Mouse (Mus musculus): ENCODE results near the gene Sox12. TPM values are rescaled to one million over a fixed set of nuclear protein-coding genes. Genes with fewer than 3 reads are reported as not detected.

Gene Sox12
- polyA plus RNA-seq, 1 experiment from 2014 or later = 16.8 TPM

DNA sequence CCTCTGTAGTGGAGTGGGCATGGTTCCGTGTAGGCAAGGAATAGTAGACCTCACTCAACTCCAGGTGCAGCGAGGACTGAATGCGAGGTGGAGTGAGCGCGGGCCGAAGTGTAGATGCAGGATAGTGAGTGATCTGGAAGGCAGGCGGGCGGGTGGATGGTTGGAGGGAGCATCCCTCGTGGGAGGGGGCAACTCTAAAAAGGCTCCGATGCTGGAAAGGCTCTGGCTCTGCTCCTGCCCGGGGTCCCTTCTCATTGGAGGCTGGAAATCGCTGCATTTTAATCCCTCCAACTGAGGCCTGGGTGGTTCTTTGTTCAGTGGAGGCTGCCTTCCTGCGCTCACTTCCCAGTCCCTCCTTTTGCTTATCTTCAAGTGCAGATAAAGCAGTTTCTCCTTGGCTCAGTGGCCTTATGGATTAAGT is 1.3 kb upstream of the Sox12 start:
- peaks cover 10% of the 10 kb centered on the region for H3K36me3 ChIP-seq
- H3K9ac ChIP-seq (replicated peaks) = peak overlapping the region; percentile 62
- H3K27ac ChIP-seq = peak overlapping the region; percentile 99
- no peaks in the 10 kb centered on the region for H3K9me3 ChIP-seq
- H3K4me3 ChIP-seq (replicated peaks) = peak overlapping the region; percentile 96
- peak overlapping the region; percentile 96 for H3K4me2 ChIP-seq
- no peaks in the 10 kb centered on the region for H3K27me3 ChIP-seq
- H3K4me1 ChIP-seq (replicated peaks) = peaks cover 27% of the 10 kb centered on the region
- WGBS = 1% methylated on average over 13 of the region's 13 CpGs
- no peak for ATAC-seq (ENCODE audit: insufficient number of reproducible peaks, insufficient read depth, low FRiP score, low TSS enrichment, low read depth)

DNA sequence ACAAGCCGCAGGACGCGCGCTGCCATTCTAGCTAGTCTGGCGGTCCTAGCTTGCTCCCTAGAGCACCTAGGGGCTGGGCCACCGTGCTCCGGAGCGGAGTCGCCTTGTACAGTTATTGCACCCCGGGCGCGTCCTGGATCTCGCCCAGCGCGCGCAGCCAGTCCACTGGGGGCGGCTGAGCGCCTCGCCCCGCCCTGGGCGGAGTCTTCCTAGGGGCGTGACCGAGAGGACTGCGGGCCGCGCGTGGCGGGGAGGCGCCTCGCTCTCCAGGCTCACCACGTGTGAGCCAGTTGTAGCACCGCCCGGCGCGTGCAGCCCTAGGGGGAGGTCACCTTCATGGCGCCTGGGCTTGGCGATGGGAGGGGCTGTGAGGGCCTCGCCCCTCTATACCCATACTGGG is 828 bp upstream of the Sox12 start:
- peak; percentile 82 for ATAC-seq (ENCODE audit: insufficient number of reproducible peaks, insufficient read depth, low FRiP score, low TSS enrichment, low read depth)
- Histone ChIP-seq H3K36me3 (peaks cover 14% of the 10 kb centered on the region), H3K9me3 (no peaks in the 10 kb centered on the region), H3K27ac (peak overlapping the region; percentile 99), H3K4me1 (replicated peaks) (peaks cover 32% of the 10 kb centered on the region), H3K4me2 (peak overlapping the region; percentile 96), H3K4me3 (replicated peaks) (peak overlapping the region; percentile 96), H3K27me3 (no peaks in the 10 kb centered on the region), H3K9ac (replicated peaks) (peak overlapping the region; percentile 98)
- WGBS = under 1% methylated on average over 38 of the region's 38 CpGs

DNA sequence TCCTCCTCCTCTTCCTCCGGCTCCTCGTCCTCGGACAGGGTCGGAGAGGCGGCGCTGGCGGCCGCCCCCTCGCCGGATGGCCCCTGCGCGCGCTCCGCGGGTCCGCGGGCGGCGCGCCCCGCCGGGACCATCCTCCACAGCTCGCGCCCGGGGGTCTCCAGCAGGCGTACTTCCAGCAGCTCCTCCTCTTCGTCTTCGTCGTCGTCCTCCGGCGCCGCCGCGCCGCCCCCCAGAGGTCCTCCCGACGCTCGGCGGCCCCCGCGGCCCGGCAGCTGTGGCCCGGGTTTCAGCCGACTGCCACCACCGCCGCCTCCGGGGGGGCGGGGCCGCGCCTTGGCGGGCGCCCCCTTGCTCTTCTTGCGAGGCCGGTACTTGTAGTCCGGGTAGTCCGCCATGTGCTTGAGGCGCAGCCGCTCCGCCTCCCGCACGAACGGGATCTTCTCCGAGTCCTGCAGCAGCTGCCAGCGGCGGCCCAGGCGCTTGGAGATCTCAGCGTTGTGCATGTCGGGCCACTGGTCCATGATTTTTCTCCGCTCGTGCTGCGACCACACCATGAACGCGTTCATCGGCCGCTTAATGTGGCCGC is 766 bp downstream of the Sox12 start:
- no peaks in the 10 kb centered on the region for H3K27me3 ChIP-seq
- peak overlapping the region; percentile 98 for H3K9ac ChIP-seq (replicated peaks)
- peaks cover 38% of the 10 kb centered on the region for H3K4me1 ChIP-seq (replicated peaks)
- H3K9me3 ChIP-seq = no peaks in the 10 kb centered on the region
- WGBS = under 1% methylated on average over 68 of the region's 77 CpGs
- peak overlapping the region; percentile 96 for H3K4me2 ChIP-seq
- no peak for ATAC-seq (ENCODE audit: insufficient number of reproducible peaks, insufficient read depth, low FRiP score, low TSS enrichment, low read depth)
- H3K27ac ChIP-seq = peak overlapping the region; percentile 99
- H3K4me3 ChIP-seq (replicated peaks) = peak overlapping the region; percentile 96
- peaks cover 21% of the 10 kb centered on the region for H3K36me3 ChIP-seq

DNA sequence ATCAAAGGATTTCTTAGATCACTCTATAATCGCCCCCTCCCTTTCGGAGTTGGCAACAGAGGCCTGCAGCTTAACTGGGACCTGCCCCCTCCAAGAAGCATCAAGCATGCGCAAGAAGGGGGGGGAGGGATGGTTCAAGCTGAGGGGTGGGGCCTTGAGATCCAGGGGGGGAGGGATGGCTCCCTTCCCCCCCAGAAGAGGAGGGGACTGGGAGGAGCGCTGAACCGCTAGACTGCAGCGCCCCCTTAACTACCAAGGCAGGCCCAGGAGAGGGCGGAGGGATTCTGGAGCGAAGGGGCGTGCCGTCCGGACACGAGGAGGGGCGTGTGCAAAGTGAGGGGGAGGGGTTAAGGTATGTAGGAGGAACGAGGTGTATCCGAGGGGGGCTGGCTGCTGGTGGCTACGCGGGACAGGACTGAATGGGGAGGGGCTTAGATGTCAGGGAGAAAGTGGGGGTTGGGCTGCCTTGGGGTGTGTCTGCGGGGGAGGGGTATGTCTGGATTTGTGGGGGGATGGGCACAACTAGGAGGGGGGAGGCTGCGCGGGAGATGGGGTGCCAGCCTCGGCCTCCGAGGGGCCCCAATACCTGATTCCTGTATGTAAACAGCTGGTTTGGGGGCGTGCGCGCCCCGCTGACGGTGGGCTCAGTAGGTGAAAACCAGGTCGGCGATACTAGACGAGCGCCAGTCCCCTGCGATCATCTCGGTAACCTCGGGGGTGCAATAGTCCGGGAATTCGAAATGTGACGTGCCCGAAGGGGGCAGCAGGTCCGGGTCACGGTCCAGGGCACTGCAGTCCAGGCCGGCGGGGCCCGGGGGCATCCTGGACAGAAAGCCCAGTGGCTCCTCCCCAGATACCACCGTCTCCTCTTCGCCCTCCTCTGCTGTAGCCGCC is 1.5 kb downstream of the Sox12 start:
- peaks cover 21% of the 10 kb centered on the region for H3K36me3 ChIP-seq
- WGBS = under 1% methylated on average over 43 of the region's 46 CpGs
- H3K4me2 ChIP-seq = peak overlapping the region; percentile 96
- peaks cover 38% of the 10 kb centered on the region for H3K4me1 ChIP-seq (replicated peaks)
- H3K9me3 ChIP-seq = no peaks in the 10 kb centered on the region
- peak overlapping the region; percentile 98 for H3K9ac ChIP-seq (replicated peaks)
- H3K27me3 ChIP-seq = no peaks in the 10 kb centered on the region
- H3K27ac ChIP-seq = peak overlapping the region; percentile 99
- peak overlapping the region; percentile 96 for H3K4me3 ChIP-seq (replicated peaks)
- peak; percentile 58 for ATAC-seq (ENCODE audit: insufficient number of reproducible peaks, insufficient read depth, low FRiP score, low TSS enrichment, low read depth)

DNA sequence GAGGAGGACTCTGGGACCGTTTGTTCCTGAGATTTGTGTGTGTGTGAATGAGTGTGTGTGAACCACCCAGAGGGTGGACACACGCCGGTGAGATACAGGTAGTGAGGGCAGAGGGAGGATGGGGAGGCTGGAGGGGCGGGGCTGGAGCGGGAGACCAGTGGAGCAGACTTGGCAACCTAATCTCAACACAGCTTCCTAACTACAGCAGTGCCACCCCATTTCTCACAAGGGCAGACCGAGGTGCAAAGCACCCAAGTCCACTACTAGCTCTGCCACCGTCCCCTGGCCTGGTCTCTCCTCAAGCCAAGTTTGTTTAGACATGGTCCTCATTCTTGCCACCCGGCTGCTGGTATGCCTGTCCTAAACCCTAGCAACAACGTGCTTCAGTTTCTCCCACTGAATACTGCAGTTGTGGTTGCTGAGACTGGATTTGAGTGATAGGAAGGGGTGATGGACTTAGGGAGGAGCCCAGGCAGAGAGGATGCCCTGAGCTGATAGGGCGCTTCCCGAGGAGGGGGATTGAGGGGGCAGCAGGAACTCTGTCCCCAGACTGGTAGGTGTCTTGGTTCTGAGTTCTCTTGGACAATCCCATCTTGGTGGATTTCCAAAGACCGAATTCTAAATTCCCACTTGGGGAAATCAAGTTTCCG is 2.5 kb downstream of the Sox12 start:
- H3K4me1 ChIP-seq (replicated peaks) = peaks cover 36% of the 10 kb centered on the region
- no peak for ATAC-seq (ENCODE audit: insufficient number of reproducible peaks, insufficient read depth, low FRiP score, low TSS enrichment, low read depth)
- 18% methylated on average over 13 of the region's 13 CpGs for WGBS
- H3K36me3 ChIP-seq = peaks cover 21% of the 10 kb centered on the region
- H3K9me3 ChIP-seq = no peaks in the 10 kb centered on the region
- H3K9ac ChIP-seq (replicated peaks) = peak overlapping the region; percentile 98
- peak overlapping the region; percentile 96 for H3K4me2 ChIP-seq
- H3K27me3 ChIP-seq = no peaks in the 10 kb centered on the region
- peak overlapping the region; percentile 99; the same call in 1 of the 2 replicates for H3K27ac ChIP-seq
- H3K4me3 ChIP-seq (replicated peaks) = peak overlapping the region; percentile 96

DNA sequence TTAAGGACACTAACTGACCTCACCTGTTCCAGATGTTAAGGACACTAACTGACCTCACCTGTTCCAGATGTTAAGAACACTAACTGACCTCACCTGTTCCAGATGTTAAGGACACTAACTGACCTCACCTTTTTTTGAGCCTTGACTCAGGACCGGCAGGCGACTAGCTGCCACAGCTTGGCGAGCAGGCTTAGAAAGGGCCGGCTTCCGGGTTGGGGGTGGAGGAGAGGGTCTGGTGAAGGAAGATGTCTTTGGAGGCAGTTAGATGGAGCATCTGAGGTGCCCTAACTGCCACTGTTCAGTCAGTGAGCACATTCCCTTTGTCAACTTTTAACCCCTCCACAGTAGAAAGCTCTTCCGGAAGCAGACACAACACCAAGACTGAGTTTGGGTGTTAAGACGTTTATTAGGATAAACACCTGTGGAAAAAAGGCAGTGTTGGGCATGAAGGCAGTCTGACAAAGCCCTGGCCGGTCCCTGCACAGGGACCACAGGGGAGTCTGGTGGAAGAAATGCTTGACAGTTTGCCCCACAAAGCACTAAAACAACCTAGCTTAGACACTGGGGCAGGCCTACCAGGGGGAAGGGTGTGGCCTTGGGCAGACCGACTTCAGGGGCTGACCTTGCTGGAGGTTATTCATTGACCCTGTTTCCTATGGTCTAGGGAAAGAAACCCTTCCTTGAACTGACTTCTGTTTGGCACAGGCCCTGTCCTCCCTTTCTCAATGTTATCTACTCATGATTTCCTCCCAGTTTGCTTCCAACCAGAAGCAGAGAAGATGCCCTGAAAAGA is 4.4 kb downstream of the Sox12 start:
- ATAC-seq (ENCODE audit: insufficient number of reproducible peaks, insufficient read depth, low FRiP score, low TSS enrichment, low read depth) = no peak
- Histone ChIP-seq H3K4me3 (replicated peaks) (peak overlapping the region; percentile 96), H3K27ac (peak overlapping the region; percentile 45; the same call in 1 of the 2 replicates), H3K9me3 (no peaks in the 10 kb centered on the region), H3K9ac (replicated peaks) (no peak overlapping the region), H3K27me3 (no peaks in the 10 kb centered on the region), H3K36me3 (peaks cover 21% of the 10 kb centered on the region), H3K4me2 (peak overlapping the region; percentile 96), H3K4me1 (replicated peaks) (peaks cover 26% of the 10 kb centered on the region)
- WGBS = 45% methylated on average over 9 of the region's 9 CpGs

DNA sequence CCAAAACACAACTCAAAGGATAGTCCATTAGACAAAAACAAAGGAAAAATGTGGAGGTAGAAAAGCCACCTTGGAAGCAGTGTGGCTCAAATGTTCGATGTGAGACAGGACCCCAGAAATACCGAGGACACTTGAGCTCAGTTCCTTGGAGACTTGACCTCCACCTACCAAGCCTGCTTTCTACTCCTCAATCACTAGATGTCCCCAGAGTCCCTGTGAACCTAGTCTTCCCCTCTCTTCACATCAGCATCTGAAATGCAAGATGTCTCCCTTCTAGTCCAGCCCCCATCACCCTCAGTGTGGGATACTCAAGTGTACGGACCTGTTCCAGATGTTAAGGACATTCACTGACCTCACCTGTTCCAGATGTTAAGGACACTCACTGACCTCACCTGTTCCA is 5.1 kb downstream of the Sox12 start:
- H3K27me3 ChIP-seq = no peaks in the 10 kb centered on the region
- no peaks in the 10 kb centered on the region for H3K9me3 ChIP-seq
- H3K36me3 ChIP-seq = peaks cover 21% of the 10 kb centered on the region
- no peak overlapping the region for H3K27ac ChIP-seq
- no peak for ATAC-seq (ENCODE audit: insufficient number of reproducible peaks, insufficient read depth, low FRiP score, low TSS enrichment, low read depth)
- 28% methylated on average over 3 of the region's 3 CpGs for WGBS
- peaks cover 26% of the 10 kb centered on the region for H3K4me1 ChIP-seq (replicated peaks)
- H3K4me2 ChIP-seq = no peak overlapping the region
- no peak overlapping the region for H3K9ac ChIP-seq (replicated peaks)
- H3K4me3 ChIP-seq (replicated peaks) = no peak overlapping the region

DNA sequence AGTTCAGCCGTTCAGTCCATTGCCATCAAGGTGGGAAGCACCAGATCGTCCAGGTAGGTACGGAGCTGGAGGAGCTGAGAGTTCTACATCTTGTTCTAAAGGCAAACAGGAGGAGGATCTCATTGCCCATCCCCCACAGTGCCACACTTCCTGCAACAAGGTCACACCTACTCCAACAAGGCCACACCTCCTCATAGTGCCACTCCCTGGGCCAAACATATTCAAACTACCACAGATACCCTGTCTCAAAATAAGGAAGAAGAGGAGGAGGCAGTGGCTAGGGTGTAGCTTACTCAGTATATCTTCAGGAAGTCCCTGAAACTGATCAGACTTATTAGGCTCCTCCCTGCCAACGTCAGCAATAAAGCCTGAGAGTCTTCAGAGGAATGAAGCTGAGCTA is 13.7 kb downstream of the Sox12 start:
- Histone ChIP-seq H3K4me1 (replicated peaks) (no peaks in the 10 kb centered on the region), H3K9ac (replicated peaks) (no peak overlapping the region), H3K4me3 (replicated peaks) (no peak overlapping the region), H3K27ac (no peak overlapping the region), H3K27me3 (no peaks in the 10 kb centered on the region), H3K4me2 (no peak overlapping the region), H3K36me3 (no peaks in the 10 kb centered on the region), H3K9me3 (no peaks in the 10 kb centered on the region)
- WGBS = 85% methylated on average over 4 of the region's 4 CpGs
- no peak for ATAC-seq (ENCODE audit: insufficient number of reproducible peaks, insufficient read depth, low FRiP score, low TSS enrichment, low read depth)

DNA sequence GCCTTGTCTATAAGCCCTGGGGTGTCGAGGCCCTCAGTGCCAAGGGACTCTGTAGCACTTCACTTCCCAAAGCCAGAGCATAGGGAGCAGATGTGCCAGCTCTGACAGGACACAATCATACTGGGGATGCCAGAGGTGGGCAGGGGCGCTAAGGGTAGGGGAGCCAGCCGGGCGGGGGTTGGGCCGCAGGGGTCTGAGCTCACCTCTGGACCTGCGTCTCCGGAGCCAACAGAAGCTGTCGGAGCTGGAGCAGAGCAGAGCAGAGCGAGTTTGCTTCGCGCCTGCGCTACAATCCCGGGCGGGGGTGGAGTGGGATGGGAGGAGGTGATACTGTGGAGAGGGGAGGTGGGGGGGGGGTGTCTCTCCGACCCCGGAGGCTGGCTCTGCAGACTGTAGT is 21.5 kb downstream of the Sox12 start, which contains the start of gene Nrsn2:
Nrsn2 (minus strand) TSS at position 294 of the 397 bp plus-strand sequence.
- peak within 1 kb of the TSS; percentile 33 for H3K4me3 ChIP-seq (replicated peaks)
- peak; percentile 64 for ATAC-seq (ENCODE audit: insufficient number of reproducible peaks, insufficient read depth, low FRiP score, low TSS enrichment, low read depth)
- H3K36me3 ChIP-seq = no peaks in the 10 kb centered on the region
- H3K9ac ChIP-seq (replicated peaks) = peak within 1 kb of the TSS; percentile 53
- H3K4me1 ChIP-seq (replicated peaks) = peaks cover 21% of the 10 kb centered on the region
- H3K4me2 ChIP-seq = peak within 1 kb of the TSS; percentile 62
- peak within 1 kb of the TSS; percentile 29; the same call in 1 of the 2 replicates for H3K27ac ChIP-seq
- H3K27me3 ChIP-seq = peaks cover 22% of the 10 kb centered on the region
- H3K9me3 ChIP-seq = no peaks in the 10 kb centered on the region
- WGBS = 3% methylated on average over 16 of the region's 16 CpGs

DNA sequence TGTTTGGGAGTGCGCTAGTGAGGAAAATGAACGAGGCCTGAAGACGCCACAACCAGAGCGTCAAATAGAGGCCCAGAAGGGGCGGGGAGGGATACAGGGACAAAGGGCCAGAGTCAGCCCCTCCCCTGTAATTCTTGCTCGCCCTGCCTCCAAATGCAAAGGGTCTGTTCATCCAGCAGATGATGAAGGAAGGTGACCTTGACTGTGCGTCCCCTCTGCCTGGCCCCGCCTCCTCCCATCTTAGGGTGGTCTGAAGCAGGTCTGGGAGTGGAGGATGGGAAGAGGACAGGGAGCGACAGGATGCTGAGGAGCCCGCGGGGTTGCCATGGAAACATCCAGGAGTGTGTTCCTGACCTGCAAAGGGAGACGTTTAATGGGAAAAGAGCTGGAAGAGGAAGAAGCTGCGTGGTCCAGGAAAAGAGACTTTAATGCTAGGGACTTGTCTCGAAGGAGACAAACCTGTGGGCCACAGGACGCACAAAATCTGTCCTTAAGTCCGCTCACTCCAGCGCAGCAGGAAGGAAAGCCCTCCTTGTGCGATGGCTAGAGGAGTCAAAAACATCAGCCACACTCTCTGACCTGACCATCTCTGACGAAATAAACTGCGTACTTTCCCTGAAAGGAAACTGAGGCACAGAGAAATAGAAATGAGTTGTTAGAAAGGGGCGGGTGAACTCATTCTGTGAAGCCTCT is 22.1 kb downstream of the Sox12 start:
- ATAC-seq (ENCODE audit: insufficient number of reproducible peaks, insufficient read depth, low FRiP score, low TSS enrichment, low read depth) = peak; percentile 23; the same call in 1 of the 2 replicates
- peak overlapping the region; percentile 33 for H3K4me3 ChIP-seq (replicated peaks)
- H3K4me1 ChIP-seq (replicated peaks) = peaks cover 21% of the 10 kb centered on the region
- peak overlapping the region; percentile 53 for H3K9ac ChIP-seq (replicated peaks)
- 3% methylated on average over 21 of the region's 21 CpGs for WGBS
- H3K4me2 ChIP-seq = peak overlapping the region; percentile 62
- H3K36me3 ChIP-seq = no peaks in the 10 kb centered on the region
- H3K27me3 ChIP-seq = peaks cover 22% of the 10 kb centered on the region
- H3K27ac ChIP-seq = peak overlapping the region; percentile 29; the same call in 1 of the 2 replicates
- H3K9me3 ChIP-seq = no peaks in the 10 kb centered on the region

All from limb, embryonic 12.5 days (tissue).